Mouse (Mus musculus) liver, postnatal 0 days (tissue): Measurements from ENCODE around the gene Smad3.

Experiments used
- CTCF ChIP-seq: sonication (generic); IDR thresholded peaks from 2 replicates; pipeline ENCODE4 v1.5.1; 2016; ENCODE audit warnings: antibody characterized with exemption, low read depth
- EP300 ChIP-seq: IDR thresholded peaks from 2 replicates; pipeline ENCODE4 v1.6.1; 2016; ENCODE audit warnings: antibody characterized with exemption, low read depth, mild to moderate bottlenecking

GRCm38 (mm10) chr9:63746980-63747379, 10.8 kb downstream of the Smad3 start:
- TF ChIP-seq CTCF: no peak
- no peak for TF ChIP-seq EP300
